Comparison of ENCODE assay signal across 12 mouse cellular contexts in the genomic region with DNA sequence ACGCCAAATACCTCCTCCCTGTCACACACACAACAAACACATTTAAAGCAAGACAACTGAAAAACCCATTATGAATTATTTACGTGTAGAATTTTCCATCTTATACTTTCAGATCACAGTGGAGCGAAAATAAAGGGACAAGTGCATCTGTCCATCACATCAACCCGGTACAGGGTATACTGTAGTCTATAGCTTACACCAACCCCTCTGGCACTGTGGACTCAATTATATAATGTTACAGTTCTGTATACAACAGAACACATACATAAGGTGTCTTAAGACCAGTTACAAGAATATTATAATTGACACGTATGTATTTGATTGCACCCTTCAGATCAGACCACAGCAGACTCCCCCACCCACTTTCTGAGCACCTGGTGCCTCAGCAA. TPM values are rescaled to one million over a fixed set of nuclear protein-coding genes. Genes with fewer than 3 reads are reported as not detected.
A peak's percentile ranks its signal among the peaks of the same experiment; 100 is the strongest.
DNase-seq lines count a peak whose midpoint lies in the region; ATAC-seq and TF ChIP-seq lines count a peak whose summit lies in the region.
"Had no signal": no experiment of that assay in that cellular context is flagged by ENCODE, and none has a peak within 500 bp of the region (broad histone marks: within the 10 kb centered on the region; RNA-seq: fewer than 3 reads in every experiment).

No protein-coding gene starts in this region.

- no peak for DNase-seq in heart, postnatal 0 days (ENCODE audit: low spot score)
- DNase-seq in heart, postnatal 14 days: no peak
- no peak for DNase-seq in forebrain, embryonic 14.5 days (ENCODE audit: low spot score)
- DNase-seq in midbrain, embryonic 11.5 days (ENCODE audit: low spot score, missing footprints): no peak
- no peak for DNase-seq in layer of hippocampus, adult 9-10 months (ENCODE audit: low spot score)
- no peak for DNase-seq in adrenal gland, postnatal 36 days
- DNase-seq: cerebellum, adult 11 months had no signal

- H3K9me3 ChIP-seq in heart, postnatal 0 days (replicated peaks; ENCODE audit: control insufficient read depth, low read length): no peaks in the 10 kb centered on the region
- H3K9me3 ChIP-seq in forebrain, embryonic 14.5 days (replicated peaks; ENCODE audit: control insufficient read depth, low read length): no peaks in the 10 kb centered on the region
- H3K9me3 ChIP-seq in midbrain, embryonic 11.5 days (ENCODE audit: control insufficient read depth, low read length): no peaks in the 10 kb centered on the region
- H3K9me3 ChIP-seq: liver, embryonic 15.5 days had no signal

- no peak overlapping the region for H3K4me3 ChIP-seq in heart, postnatal 0 days (ENCODE audit: low read depth, low read length)
- H3K4me3 ChIP-seq in cortical plate, adult 2 months (ENCODE audit: insufficient read depth, low read length): no peak overlapping the region
- H3K4me3 ChIP-seq in forebrain, embryonic 14.5 days (ENCODE audit: low read depth, low read length): no peak overlapping the region
- 0 out of 2 replicates have a peak overlapping the region, but pooled peaks have one; percentile 10 for H3K4me3 ChIP-seq in midbrain, embryonic 11.5 days (ENCODE audit: low read depth, low read length)
- H3K4me3 ChIP-seq: liver, embryonic 15.5 days had no signal

- H3K36me3 ChIP-seq in heart, postnatal 0 days (replicated peaks; ENCODE audit: control insufficient read depth, insufficient read depth, low read length): 0 out of 2 replicates have a peak, but pooled peaks cover 8% of the 10 kb centered on the region
- H3K36me3 ChIP-seq in forebrain, embryonic 14.5 days (ENCODE audit: control insufficient read depth, insufficient read depth, low read length): no peaks in the 10 kb centered on the region
- H3K36me3 ChIP-seq in midbrain, embryonic 11.5 days (ENCODE audit: control insufficient read depth, insufficient read depth, low read length): peaks cover 6% of the 10 kb centered on the region
- H3K36me3 ChIP-seq: liver, embryonic 15.5 days had no signal

- H3K27ac ChIP-seq in heart, postnatal 0 days (ENCODE audit: low read depth): peak overlapping the region; percentile 75
- H3K27ac ChIP-seq in cortical plate, adult 2 months (ENCODE audit: insufficient read depth, low read length): peak overlapping the region; percentile 12; the same call in 1 of the 2 replicates
- H3K27ac ChIP-seq in forebrain, embryonic 14.5 days (ENCODE audit: low read depth, low read length): peak overlapping the region; percentile 78; the same call in 1 of the 2 replicates
- H3K27ac ChIP-seq in midbrain, embryonic 11.5 days (ENCODE audit: low read depth, low read length): peak overlapping the region; percentile 92
- H3K27ac ChIP-seq: liver, embryonic 15.5 days had no signal

- H3K4me1 ChIP-seq in heart, postnatal 0 days (ENCODE audit: control insufficient read depth, insufficient read depth): peaks cover 11% of the 10 kb centered on the region
- H3K4me1 ChIP-seq in cortical plate, adult 2 months (ENCODE audit: control insufficient read depth, insufficient read depth, low read length): peaks cover 2% of the 10 kb centered on the region
- H3K4me1 ChIP-seq in forebrain, embryonic 14.5 days (ENCODE audit: control insufficient read depth, insufficient read depth, low read length): peaks cover 11% of the 10 kb centered on the region
- peaks cover 35% of the 10 kb centered on the region for H3K4me1 ChIP-seq in midbrain, embryonic 11.5 days (ENCODE audit: control insufficient read depth, insufficient read depth, low read length)

- TF ChIP-seq CTCF in heart, postnatal 0 days (IDR thresholded peaks at IDR 0.05; ENCODE audit: low read depth): no peak
- no peak for TF ChIP-seq CTCF in cortical plate, adult 2 months (IDR thresholded peaks at IDR 0.05; ENCODE audit: extremely low read depth, insufficient read depth, low read length)

- peak overlapping the region; percentile 10; the same call in 1 of the 2 replicates for H3K9ac ChIP-seq in heart, postnatal 0 days (replicated peaks; ENCODE audit: low read depth, low read length)
- peak overlapping the region; percentile 26; the same call in 1 of the 2 replicates for H3K9ac ChIP-seq in forebrain, embryonic 14.5 days (ENCODE audit: low read length)
- peak overlapping the region; percentile 43 for H3K9ac ChIP-seq in midbrain, embryonic 11.5 days (ENCODE audit: low read length)
- H3K9ac ChIP-seq: liver, embryonic 15.5 days had no signal

- intact Hi-C loops in heart, postnatal 14 days (cut with DNase I): no loop called here

- H3K27me3 ChIP-seq in heart, postnatal 0 days (ENCODE audit: control insufficient read depth, insufficient read depth, low read length): no peaks in the 10 kb centered on the region
- H3K27me3 ChIP-seq in forebrain, embryonic 14.5 days (replicated peaks; ENCODE audit: control insufficient read depth, insufficient read depth, low read length): no peaks in the 10 kb centered on the region
- no peaks in the 10 kb centered on the region for H3K27me3 ChIP-seq in midbrain, embryonic 11.5 days (ENCODE audit: control insufficient read depth, insufficient read depth, low read length)
- H3K27me3 ChIP-seq: liver, embryonic 15.5 days had no signal

- no peak for TF ChIP-seq EP300 in heart, postnatal 0 days (IDR thresholded peaks at IDR 0.05; ENCODE audit: low read depth)

- WGBS in heart, postnatal 0 days: 71% methylated on average over 5 of the region's 5 CpGs
- 58% methylated on average over 5 of the region's 5 CpGs for WGBS in forebrain, embryonic 14.5 days
- 51% methylated on average over 5 of the region's 5 CpGs for WGBS in midbrain, embryonic 11.5 days

- no peak for ATAC-seq in heart, postnatal 0 days (ENCODE audit: insufficient read depth, low read depth)
- peak; percentile 33 for ATAC-seq in forebrain, embryonic 14.5 days
- peak; percentile 12; the same call in 1 of the 2 replicates for ATAC-seq in midbrain, embryonic 11.5 days (ENCODE audit: low FRiP score)
- no peak for ATAC-seq in CD4-positive, CD25-positive, alpha-beta regulatory T cell, adult 4 months
- ATAC-seq: activated CD4-positive, CD25-positive, alpha-beta regulatory T cell, adult 4 months had no signal

- 0 out of 2 replicates have a peak overlapping the region, but pooled peaks have one; percentile 21 for H3K4me2 ChIP-seq in heart, postnatal 0 days (ENCODE audit: low read depth, low read length)
- H3K4me2 ChIP-seq in forebrain, embryonic 14.5 days (ENCODE audit: low read length): peak overlapping the region; percentile 21; the same call in 1 of the 2 replicates
- H3K4me2 ChIP-seq in midbrain, embryonic 11.5 days: peak overlapping the region; percentile 35
- H3K4me2 ChIP-seq: liver, embryonic 15.5 days had no signal

- TF ChIP-seq POLR2A in cortical plate, adult 2 months (IDR thresholded peaks at IDR 0.05; ENCODE audit: extremely low read depth, insufficient read depth, low read length): no peak

RNA-seq across cellular contexts. Expression of gene Sox13, which starts 27.1 kb away (rescaled TPM):
- 8.5 and 17.9 TPM in 2 replicates for total RNA-seq in heart, postnatal 0 days (2014; rRNA removed; ENCODE audit: low replicate concordance)
- 3.0 and 3.3 TPM in 2 replicates for polyA plus RNA-seq in heart, postnatal 0 days (2015; fragmentation: Nextera tagmentation; extraction: Ambion mirVana)
- 10 to 100 TPM; 22.3 to 23.9 TPM for total RNA-seq in heart, postnatal 14 days (2021)
- polyA plus RNA-seq in cortical plate, adult 2 months (2012; rRNA removed): 13.4 and 14.3 TPM in 2 replicates
- polyA plus RNA-seq in forebrain, embryonic 14.5 days (2014; fragmentation: Nextera tagmentation; extraction: Ambion mirVana): 4.2 and 4.3 TPM in 2 replicates
- 22.3 and 23.9 TPM in 2 replicates for polyA plus RNA-seq in midbrain, embryonic 11.5 days (2014; fragmentation: Nextera tagmentation; extraction: Ambion mirVana)
- not detected for polyA plus RNA-seq in CD4-positive, CD25-positive, alpha-beta regulatory T cell, adult 4 months (2017; shearing (Covaris generic))
- 10 to 100 TPM; 12.6 to 17.5 TPM for total RNA-seq in adrenal gland, postnatal 36 days (2021)
- polyA plus RNA-seq: activated CD4-positive, CD25-positive, alpha-beta regulatory T cell, adult 4 months had no signal

RNA-seq across cellular contexts. Expression of gene Etnk2, which starts 33.7 kb away (rescaled TPM):
- total RNA-seq in heart, postnatal 0 days (2014; rRNA removed; ENCODE audit: low replicate concordance): 0.31 and 1.3 TPM in 2 replicates
- 0.41 and 0.97 TPM in 2 replicates for polyA plus RNA-seq in heart, postnatal 0 days (2015; fragmentation: Nextera tagmentation; extraction: Ambion mirVana)
- under 1 TPM; 0.49 to 0.67 TPM for total RNA-seq in heart, postnatal 14 days (2021)
- polyA plus RNA-seq in cortical plate, adult 2 months (2012; rRNA removed): 14.6 and 16.7 TPM in 2 replicates
- 4.2 and 5.0 TPM in 2 replicates for polyA plus RNA-seq in forebrain, embryonic 14.5 days (2014; fragmentation: Nextera tagmentation; extraction: Ambion mirVana)
- 2.1 and 2.5 TPM in 2 replicates for polyA plus RNA-seq in midbrain, embryonic 11.5 days (2014; fragmentation: Nextera tagmentation; extraction: Ambion mirVana)
- polyA plus RNA-seq in CD4-positive, CD25-positive, alpha-beta regulatory T cell, adult 4 months (2017; shearing (Covaris generic)): not detected
- 10 to 100 TPM in 1 of 2 experiments, 1 to 10 TPM in 1; 4.6 to 24.7 TPM for total RNA-seq in adrenal gland, postnatal 36 days (2021)
- total RNA-seq: neutrophil, adult 5-6 weeks had no signal

RNA-seq across cellular contexts. Expression of gene Ren1, which starts 46.8 kb away (rescaled TPM):
- total RNA-seq in heart, postnatal 0 days (2014; rRNA removed; ENCODE audit: low replicate concordance): not detected in 2 replicates
- polyA plus RNA-seq in heart, postnatal 0 days (2015; fragmentation: Nextera tagmentation; extraction: Ambion mirVana): 0.07 and 0.52 TPM in 2 replicates
- total RNA-seq in heart, postnatal 14 days (2021): under 1 TPM in 1 of 2 experiments, not detected in 1; 0.24 TPM
- 0.06 TPM in 1 of 2 replicates, not detected in the other for polyA plus RNA-seq in cortical plate, adult 2 months (2012; rRNA removed)
- 0.22 TPM in 1 of 2 replicates, not detected in the other for polyA plus RNA-seq in forebrain, embryonic 14.5 days (2014; fragmentation: Nextera tagmentation; extraction: Ambion mirVana)
- not detected in 2 replicates for polyA plus RNA-seq in midbrain, embryonic 11.5 days (2014; fragmentation: Nextera tagmentation; extraction: Ambion mirVana)
- polyA plus RNA-seq in CD4-positive, CD25-positive, alpha-beta regulatory T cell, adult 4 months (2017; shearing (Covaris generic)): not detected
- 1 to 10 TPM; 3.1 to 6.9 TPM for total RNA-seq in adrenal gland, postnatal 36 days (2021)
- total RNA-seq: neutrophil, adult 5-6 weeks had no signal
- polyA plus RNA-seq: activated CD4-positive, CD25-positive, alpha-beta regulatory T cell, adult 4 months had no signal

Comparison
In these comparisons a context has a peak if more than half of its experiments do, and no peak if none do; other contexts are left out.
1. ATAC-seq: peak in forebrain, embryonic 14.5 days (single experiment) and midbrain, embryonic 11.5 days (single experiment); none in heart, postnatal 0 days (single experiment) and CD4-positive, CD25-positive, alpha-beta regulatory T cell, adult 4 months (single experiment).
2. H3K27ac ChIP-seq: peak in every context shown above with its lines; median percentile 92 in midbrain, embryonic 11.5 days; 78 in forebrain, embryonic 14.5 days; 75 in heart, postnatal 0 days; 12 in cortical plate, adult 2 months.
3. Peak in every context shown above with its lines, with median percentiles within 50 percentile points of each other: H3K4me2 ChIP-seq and H3K9ac ChIP-seq.